ENCODE assay signal across 13 mouse cellular contexts in genomic region chr12:26187091-26187862, GRCm38 (mm10).
DNase-seq lines count a peak whose midpoint lies in the region; ATAC-seq lines count a peak whose summit lies in the region.
"Had no signal": no experiment of that assay in that cellular context is flagged by ENCODE, and none has a peak within 500 bp of the region (broad histone marks: within the 10 kb centered on the region; RNA-seq: fewer than 3 reads in every experiment).

No protein-coding gene starts in this region.

- peak; percentile 76 for ATAC-seq in frontal cortex, adult (ENCODE audit: low TSS enrichment)
- peak; percentile 74 for ATAC-seq in CD4-positive, CD25-positive, alpha-beta regulatory T cell, adult 4 months
- ATAC-seq in inflammation-experienced regulatory T-cells, adult 6 months = peak; percentile 86

- intact Hi-C loops in gastrocnemius, postnatal 36 days (cut with DNase I) = no loop called here

- DNase-seq in frontal cortex, adult 2 months (ENCODE audit: extremely low spot score in 1 of 2, low spot score in 1 of 2) = no peak
- DNase-seq in thymus, adult 18-20 months = peak; percentile 53 to 74
- DNase-seq in gastrocnemius, postnatal 36 days = no peak
- DNase-seq in frontal cortex, postnatal 10 days (ENCODE audit: low spot score in 2 of 2) = no peak
- no peak for DNase-seq in yolk sac, embryonic 10.5 days (ENCODE audit: low spot score)
- DNase-seq: adrenal gland, postnatal 36 days; cerebellum, postnatal 36 days; gastrocnemius, postnatal 14 days; kidney, adult 18-20 months; lung, postnatal 10 days had no signal

Comparison
In these comparisons a context has a peak if more than half of its experiments do, and no peak if none do; other contexts are left out.
1. DNase-seq: peak in thymus, adult 18-20 months (2 of 2); none in frontal cortex, adult 2 months (0 of 2), gastrocnemius, postnatal 36 days (0 of 2), frontal cortex, postnatal 10 days (0 of 2) and yolk sac, embryonic 10.5 days (single experiment).
2. Peak in every context shown above with its lines, with median percentiles within 50 percentile points of each other: ATAC-seq.